Mouse (Mus musculus) small intestine, adult 2 months (tissue): ENCODE measurements around the gene Rassf6.

ENCODE experiments used
- CTCF ChIP-seq: fragments of 200-500 bp; IDR thresholded peaks from 2 replicates; pipeline ENCODE4 v1.5.1; 2012; ENCODE audit warnings: low read depth, mild to moderate bottlenecking, control low read depth, inconsistent platforms, low read length, moderate library complexity, mixed read lengths; ENCODE audit not compliant: insufficient replicate concordance, insufficient read length; ENCODE audit errors: extremely low read depth
- POLR2A ChIP-seq: fragments of 200-500 bp; IDR thresholded peaks from 2 replicates; pipeline ENCODE4 v1.6.1; 2012; ENCODE audit warnings: low read depth, mild to moderate bottlenecking, control low read depth, inconsistent platforms, low read length, moderate library complexity

- no peak for TF ChIP-seq CTCF
- no peak for TF ChIP-seq POLR2A
These were observed 49.1 kb upstream of the Rassf6 start for GRCm38 (mm10) chr5:90689426-90690128.
